Mouse (Mus musculus): ENCODE results near the gene Lxn.

Lxn gene

GRCm38 (mm10) chr3:67463450-67464372 lies at the start of gene Lxn:
Lxn (minus strand) TSS chr3:67463926.
- DNase-seq (ENCODE audit: extremely low spot score): peak; percentile 76

- DNase-seq (ENCODE audit: extremely low spot score): peak; percentile 69
Observed at GRCm38 (mm10) chr3:67512807-67513206, 49.1 kb upstream of the Lxn start.

- no peak for DNase-seq (ENCODE audit: extremely low spot score)
Observed at GRCm38 (mm10) chr3:67508216-67508892, 44.6 kb upstream of the Lxn start.

- no peak for DNase-seq (ENCODE audit: extremely low spot score)
Observed at GRCm38 (mm10) chr3:67505286-67505685, 41.6 kb upstream of the Lxn start.

- no peak for DNase-seq (ENCODE audit: extremely low spot score)
Observed at GRCm38 (mm10) chr3:67503878-67504277, 40.2 kb upstream of the Lxn start.

- no peak for DNase-seq (ENCODE audit: extremely low spot score)
Observed at GRCm38 (mm10) chr3:67499406-67499791, 35.7 kb upstream of the Lxn start.

GRCm38 (mm10) chr3:67498773-67499405 lies 35.2 kb upstream of the Lxn start:
- no peak for DNase-seq (ENCODE audit: extremely low spot score)

- no peak for DNase-seq (ENCODE audit: extremely low spot score)
Observed at GRCm38 (mm10) chr3:67497998-67498397, 34.3 kb upstream of the Lxn start.

DNA sequence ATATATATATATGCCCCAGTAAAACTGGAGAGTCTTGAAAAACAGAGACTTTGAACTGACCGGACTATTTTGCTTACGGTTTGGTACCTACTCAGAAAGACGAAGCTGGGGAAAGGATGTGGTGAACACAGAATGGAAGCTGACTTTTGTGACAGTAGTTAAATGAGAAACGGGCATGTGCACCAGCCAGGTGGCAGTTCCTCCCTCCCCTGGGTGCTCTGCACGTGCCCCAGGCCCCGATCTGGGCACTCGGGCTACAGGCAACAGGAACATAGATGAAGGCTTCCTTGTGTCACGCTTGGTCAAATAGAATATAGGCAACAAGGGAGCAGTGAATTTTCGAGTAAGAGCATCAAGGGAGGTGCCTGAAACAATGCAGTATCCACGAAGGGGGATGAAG lies 32.6 kb upstream of the Lxn start:
- DNase-seq (ENCODE audit: extremely low spot score): no peak

DNA sequence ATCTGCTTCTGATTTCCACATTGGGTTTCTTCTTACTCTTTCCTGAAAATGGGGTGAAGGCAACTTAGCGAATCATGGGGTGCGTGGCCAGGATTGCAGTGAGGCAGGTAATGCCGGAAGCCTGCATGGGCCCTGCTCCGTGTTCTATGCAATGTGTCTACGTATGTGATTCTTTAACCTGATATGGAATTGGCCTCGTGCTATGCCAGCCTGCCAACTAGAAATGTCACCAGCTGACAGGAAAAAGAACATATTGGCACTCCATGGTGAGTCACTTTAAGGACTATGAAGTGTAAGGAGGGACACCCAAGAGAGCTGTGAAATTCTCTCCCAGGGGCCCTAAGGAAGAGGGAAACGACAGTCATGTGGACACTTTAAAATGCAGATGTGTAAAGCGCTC lies 29.4 kb upstream of the Lxn start:
- no peak for DNase-seq (ENCODE audit: extremely low spot score)

DNA sequence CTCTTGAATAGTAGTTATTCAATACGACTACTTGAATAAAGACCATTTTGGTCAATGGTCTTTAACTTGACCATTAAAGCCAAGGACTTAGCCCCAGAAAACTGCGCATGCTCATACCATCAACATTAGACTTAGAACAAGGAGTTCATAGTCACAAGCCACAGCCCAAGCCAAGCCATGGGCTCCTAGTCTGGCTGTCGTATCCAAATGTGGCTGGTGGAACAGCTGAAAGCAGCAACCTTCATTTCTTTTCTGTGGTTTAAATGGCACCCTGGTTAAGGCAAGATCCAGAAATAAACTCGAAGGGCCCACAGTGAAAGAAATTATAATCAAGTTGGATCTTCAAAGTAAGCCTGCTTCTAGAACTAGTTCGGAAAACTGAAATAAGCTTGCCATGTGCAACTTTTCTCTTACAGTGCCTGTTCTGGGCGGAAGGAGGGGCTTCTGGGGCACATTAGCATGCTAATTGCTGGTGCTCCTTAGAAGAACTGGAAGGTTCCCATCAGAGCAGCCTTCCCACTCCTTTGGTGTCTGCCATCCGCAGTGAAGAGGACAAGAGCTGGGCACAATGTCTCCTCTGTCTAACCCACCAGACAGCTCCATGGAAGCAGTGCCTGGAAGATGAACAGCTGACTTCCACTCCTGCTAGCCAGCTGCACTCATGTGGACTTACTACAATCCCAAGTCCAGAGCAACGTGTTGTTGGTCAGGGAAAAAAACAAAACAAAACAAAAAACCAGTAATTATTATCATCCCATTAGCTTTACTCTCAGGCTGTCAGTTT lies 28.6 kb upstream of the Lxn start:
- DNase-seq (ENCODE audit: extremely low spot score): no peak

GRCm38 (mm10) chr3:67490156-67490555 lies 26.4 kb upstream of the Lxn start:
- DNase-seq (ENCODE audit: extremely low spot score): no peak

GRCm38 (mm10) chr3:67485233-67485632 lies 21.5 kb upstream of the Lxn start:
- DNase-seq (ENCODE audit: extremely low spot score): no peak

DNA sequence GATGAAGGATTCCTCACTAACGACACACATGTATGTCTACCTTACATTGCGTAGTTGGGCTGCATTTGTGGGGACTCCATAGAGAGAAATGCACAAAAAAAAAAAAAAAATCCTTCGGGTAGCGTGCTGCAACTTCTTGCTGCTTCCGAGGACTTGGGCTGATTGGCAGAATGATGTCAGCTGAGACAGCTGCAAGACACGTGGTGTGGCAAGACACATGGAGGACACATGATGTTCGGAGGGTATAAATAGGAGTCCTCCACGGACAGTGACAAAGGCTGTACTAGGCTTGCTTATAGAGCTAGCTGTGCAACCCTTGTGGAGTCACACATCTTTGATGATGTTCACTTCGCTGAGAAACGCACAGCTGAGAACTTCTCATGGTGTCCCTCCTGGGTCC lies 18.7 kb upstream of the Lxn start:
- no peak for DNase-seq (ENCODE audit: extremely low spot score)

- DNase-seq (ENCODE audit: extremely low spot score): no peak
Observed at GRCm38 (mm10) chr3:67479806-67480205, 16.1 kb upstream of the Lxn start.

DNA sequence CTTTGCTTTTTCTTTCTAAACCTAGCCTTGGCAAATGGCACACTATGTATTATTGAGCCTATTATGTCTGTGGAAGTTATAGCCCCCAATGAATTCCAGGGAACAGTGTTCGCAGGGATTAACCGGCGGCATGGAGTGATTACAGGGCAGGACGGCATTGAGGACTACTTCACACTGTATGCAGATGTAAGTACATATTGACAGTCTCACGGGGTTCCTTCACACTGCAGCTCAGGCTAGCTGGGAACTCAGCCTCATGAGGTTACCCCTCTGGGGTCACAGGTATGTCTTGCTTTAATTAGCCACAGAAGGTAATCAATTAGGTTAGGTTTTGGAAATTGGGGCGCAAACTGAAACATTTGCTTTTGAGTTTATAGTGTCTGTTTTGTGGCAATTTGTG lies 9.7 kb upstream of the Lxn start:
- DNase-seq (ENCODE audit: extremely low spot score): no peak

DNA sequence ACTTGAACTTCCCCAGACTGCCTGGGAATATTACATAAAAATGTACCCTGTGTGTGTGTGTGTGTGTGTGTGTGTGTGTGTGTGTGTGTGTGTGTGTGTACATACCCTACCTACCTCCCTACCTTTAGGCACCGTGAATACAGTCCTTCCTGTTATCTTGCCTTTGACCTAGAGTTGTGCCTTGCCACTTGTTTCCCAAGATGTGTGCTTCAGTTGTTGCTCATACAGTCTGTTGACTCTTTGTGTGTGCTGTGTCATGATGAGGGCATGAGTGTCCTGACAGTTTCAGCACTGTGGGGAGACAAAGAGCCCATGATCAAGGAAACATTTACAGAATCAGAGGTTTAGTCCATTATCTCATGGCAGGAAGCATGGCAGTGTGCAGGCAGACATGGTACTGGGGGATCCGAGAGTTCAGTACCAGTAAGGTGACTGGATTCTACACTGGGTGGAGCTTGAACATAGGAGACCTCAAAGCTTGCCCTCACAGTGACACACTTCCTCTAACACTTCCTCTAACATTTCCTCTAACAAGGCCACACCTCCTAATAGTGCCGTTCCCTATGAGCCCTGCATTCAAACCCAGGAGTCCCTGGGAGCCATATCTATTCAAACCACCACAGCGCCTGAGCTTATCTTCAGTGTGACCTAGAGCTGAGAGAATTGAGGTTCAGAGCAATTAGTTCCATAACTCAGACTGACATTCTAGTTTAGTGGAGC lies 7.8 kb upstream of the Lxn start:
- no peak for DNase-seq (ENCODE audit: extremely low spot score)

GRCm38 (mm10) chr3:67467281-67467680 lies 3.6 kb upstream of the Lxn start:
- DNase-seq (ENCODE audit: extremely low spot score): no peak

DNA sequence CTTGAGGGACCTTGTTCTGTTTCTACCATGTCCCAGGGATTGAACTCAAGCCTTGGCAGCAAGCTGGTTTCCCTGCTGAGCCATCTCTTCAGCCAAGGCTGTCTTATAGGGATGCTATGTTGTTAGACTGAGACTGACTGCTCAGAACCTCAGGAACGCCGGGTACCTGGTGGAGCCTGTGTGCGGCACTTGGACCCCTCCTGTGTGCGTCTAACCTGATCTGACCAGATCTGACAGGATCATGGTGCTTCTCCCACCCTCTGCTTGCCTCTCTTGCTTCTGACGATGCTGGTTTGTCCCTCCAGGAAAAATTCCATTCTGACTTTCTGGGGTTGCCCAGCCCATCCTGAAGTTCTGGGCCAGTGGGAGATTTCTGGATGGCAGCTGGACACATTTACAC lies 2.9 kb upstream of the Lxn start:
- DNase-seq (ENCODE audit: extremely low spot score): no peak

DNA sequence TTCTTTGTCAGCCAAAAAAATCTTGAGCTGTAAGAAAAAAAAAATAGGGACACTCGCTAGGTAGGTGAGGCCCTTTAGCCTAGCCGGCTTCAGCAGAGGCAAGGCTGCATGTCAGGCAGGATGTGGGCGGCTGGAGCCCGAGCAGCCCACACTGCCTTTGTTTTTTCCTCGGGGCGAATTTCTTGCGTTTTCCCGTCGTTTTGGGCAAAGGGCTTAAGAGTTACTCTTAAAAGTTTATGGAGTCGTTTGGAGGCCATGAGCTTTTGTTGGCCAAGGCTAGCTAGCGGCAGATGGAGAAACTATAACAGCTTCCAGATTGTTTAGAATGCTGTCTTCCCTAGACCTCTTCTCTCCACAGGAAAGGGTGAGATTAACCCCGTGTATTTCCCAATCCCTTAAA lies 725 bp downstream of the Lxn start:
- DNase-seq (ENCODE audit: extremely low spot score): no peak

DNA sequence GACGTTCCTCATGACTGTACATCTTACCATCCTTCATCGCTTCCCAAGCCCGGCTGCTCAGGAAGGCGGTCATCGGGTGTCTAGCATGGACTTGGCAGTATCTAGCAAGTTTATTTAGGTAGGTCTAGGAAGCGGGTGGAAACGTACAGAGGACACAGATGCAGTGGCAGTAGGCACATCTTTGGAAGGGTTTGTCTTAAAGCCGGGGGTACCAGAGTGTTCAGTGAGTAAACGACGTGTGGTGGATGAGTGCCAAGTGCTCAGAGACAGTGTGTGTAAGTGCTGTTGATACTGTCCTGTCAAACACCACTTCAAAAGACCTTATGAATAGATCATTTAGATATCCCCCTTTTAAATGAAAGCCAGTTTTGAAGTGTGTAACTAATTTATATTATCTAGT lies 1.1 kb downstream of the Lxn start:
- peak; percentile 5 for DNase-seq (ENCODE audit: extremely low spot score)

Data from embryo, embryonic 9.5 days (tissue).